Mouse (Mus musculus): ENCODE measurements around the gene Sh3bgrl2. TPM values are rescaled to one million over a fixed set of nuclear protein-coding genes. Genes with fewer than 3 reads are reported as not detected.

Gene Sh3bgrl2
- total RNA-seq, 2 experiments from 2014 or later = 27.4 to 27.6 TPM

GRCm38 (mm10) chr9:83652590-83653172 is 104.6 kb downstream of the Sh3bgrl2 start:
- intact Hi-C loops (cut with DNase I) = loop anchor here (5.0 kb wide), 1 partner anchor 40 kb away; no protein-coding TSS in a partner anchor
- DNase-seq (ENCODE audit: low spot score in 2 of 2) = no peak

GRCm38 (mm10) chr9:83654601-83655000 is 106.5 kb downstream of the Sh3bgrl2 start:
- no peak for DNase-seq (ENCODE audit: low spot score in 2 of 2)
- intact Hi-C loops (cut with DNase I) = loop anchor here (5.0 kb wide), 1 partner anchor 38 kb away; no protein-coding TSS in a partner anchor

- intact Hi-C loops (cut with DNase I) = no loop called here
- no peak for DNase-seq (ENCODE audit: low spot score in 2 of 2)
Measured at GRCm38 (mm10) chr9:83656960-83657651, 109.0 kb downstream of the Sh3bgrl2 start.

- intact Hi-C loops (cut with DNase I) = no loop called here
- DNase-seq (ENCODE audit: low spot score in 2 of 2) = no peak
Measured at GRCm38 (mm10) chr9:83657652-83658002, 109.5 kb downstream of the Sh3bgrl2 start.

GRCm38 (mm10) chr9:83659081-83659480 is 111.0 kb downstream of the Sh3bgrl2 start:
- intact Hi-C loops (cut with DNase I) = no loop called here
- no peak for DNase-seq (ENCODE audit: low spot score in 2 of 2)

- intact Hi-C loops (cut with DNase I) = no loop called here
- no peak for DNase-seq (ENCODE audit: low spot score in 2 of 2)
Measured at GRCm38 (mm10) chr9:83661811-83662210, 113.7 kb downstream of the Sh3bgrl2 start.

GRCm38 (mm10) chr9:83663981-83664897 is 116.1 kb downstream of the Sh3bgrl2 start:
- intact Hi-C loops (cut with DNase I) = no loop called here
- peak; percentile 11 to 19 for DNase-seq (ENCODE audit: low spot score in 2 of 2)

GRCm38 (mm10) chr9:83664951-83665350 is 116.8 kb downstream of the Sh3bgrl2 start:
- DNase-seq (ENCODE audit: low spot score in 2 of 2) = no peak
- intact Hi-C loops (cut with DNase I) = no loop called here

GRCm38 (mm10) chr9:83667031-83667430 is 118.9 kb downstream of the Sh3bgrl2 start:
- intact Hi-C loops (cut with DNase I) = no loop called here
- no peak for DNase-seq (ENCODE audit: low spot score in 2 of 2)

- intact Hi-C loops (cut with DNase I) = no loop called here
- no peak for DNase-seq (ENCODE audit: low spot score in 2 of 2)
Measured at GRCm38 (mm10) chr9:83679626-83680025, 131.5 kb downstream of the Sh3bgrl2 start.

GRCm38 (mm10) chr9:83681661-83682655 is 133.8 kb downstream of the Sh3bgrl2 start:
- intact Hi-C loops (cut with DNase I) = no loop called here
- DNase-seq (ENCODE audit: low spot score in 2 of 2) = no peak

- intact Hi-C loops (cut with DNase I) = no loop called here
- DNase-seq (ENCODE audit: low spot score in 2 of 2) = peak; percentile 12 to 27
Measured at GRCm38 (mm10) chr9:83686511-83687100, 138.5 kb downstream of the Sh3bgrl2 start.

GRCm38 (mm10) chr9:83687904-83688303 is 139.8 kb downstream of the Sh3bgrl2 start:
- DNase-seq (ENCODE audit: low spot score in 2 of 2) = no peak
- intact Hi-C loops (cut with DNase I) = no loop called here

Other genes starting within 250 kb of the Sh3bgrl2 start
- gene Lca5, start 107.2 kb upstream of the Sh3bgrl2 start, total RNA-seq (2021) = 10 to 100 TPM; 10.0 to 12.0 TPM

Measured in left cerebral cortex, postnatal 14 days (tissue).